Mouse (Mus musculus): ENCODE data around the gene Hoxc10. TPM values are rescaled to one million over a fixed set of nuclear protein-coding genes. Genes with fewer than 3 reads are reported as not detected.

The Hoxc10 gene
- polyA plus RNA-seq, 1 experiment, result 0.28 TPM

DNA sequence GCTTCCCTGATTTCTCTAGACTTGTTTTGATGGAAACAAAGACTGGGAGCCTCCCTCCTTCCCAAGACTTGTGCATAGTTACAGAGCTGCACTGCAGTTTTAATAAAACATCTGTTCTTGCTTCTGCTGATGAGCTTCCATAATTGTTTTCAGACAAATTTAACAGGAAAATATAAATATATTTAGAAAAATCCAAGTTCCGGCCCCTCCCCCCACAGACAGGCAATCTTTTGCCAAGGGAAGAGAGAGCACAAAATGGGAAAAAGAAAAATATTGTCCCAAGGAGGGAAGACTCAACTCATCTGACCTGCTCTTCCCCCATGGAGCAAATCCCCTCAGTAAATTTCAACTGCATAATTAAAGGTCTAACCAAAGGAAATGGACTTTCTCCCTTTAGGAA, 39.7 kb downstream of the Hoxc10 start:
- Histone ChIP-seq H3K4me1 (ENCODE audit: control insufficient read depth, insufficient read depth, low read length) (no peaks in the 10 kb centered on the region), H3K27ac (ENCODE audit: insufficient read depth, low read depth, low read length) (no peak overlapping the region)
- no peak for TF ChIP-seq POLR2A (IDR thresholded peaks at IDR 0.05; ENCODE audit: borderline replicate concordance, low read depth, low read length)
- no peak for TF ChIP-seq CTCF (IDR thresholded peaks at IDR 0.05; ENCODE audit: low read depth, low read length)

GRCm38 (mm10) chr15:103009265-103010111, 42.9 kb downstream of the Hoxc10 start:
- no peak overlapping the region for H3K4me3 ChIP-seq (ENCODE audit: insufficient read depth, low read length)
- no peak overlapping the region for H3K27ac ChIP-seq (ENCODE audit: insufficient read depth, low read depth, low read length)
- no peaks in the 10 kb centered on the region for H3K4me1 ChIP-seq (ENCODE audit: control insufficient read depth, insufficient read depth, low read length)

More for the DNA sequence above, 39.7 kb downstream of the Hoxc10 start:
- no peak overlapping the region for H3K4me3 ChIP-seq (ENCODE audit: insufficient read depth, low read length)

GRCm38 (mm10) chr15:103010112-103010846, 43.7 kb downstream of the Hoxc10 start:
- Histone ChIP-seq H3K27ac (ENCODE audit: insufficient read depth, low read depth, low read length) (no peak overlapping the region), H3K4me3 (ENCODE audit: insufficient read depth, low read length) (no peak overlapping the region), H3K4me1 (ENCODE audit: control insufficient read depth, insufficient read depth, low read length) (no peaks in the 10 kb centered on the region)
- TF ChIP-seq CTCF (IDR thresholded peaks at IDR 0.05; ENCODE audit: low read depth, low read length), result no peak
- no peak for TF ChIP-seq POLR2A (IDR thresholded peaks at IDR 0.05; ENCODE audit: borderline replicate concordance, low read depth, low read length)

More at GRCm38 (mm10) chr15:103009265-103010111, 42.9 kb downstream of the Hoxc10 start:
- no peak for TF ChIP-seq POLR2A (IDR thresholded peaks at IDR 0.05; ENCODE audit: borderline replicate concordance, low read depth, low read length)
- no peak for TF ChIP-seq CTCF (IDR thresholded peaks at IDR 0.05; ENCODE audit: low read depth, low read length)

DNA sequence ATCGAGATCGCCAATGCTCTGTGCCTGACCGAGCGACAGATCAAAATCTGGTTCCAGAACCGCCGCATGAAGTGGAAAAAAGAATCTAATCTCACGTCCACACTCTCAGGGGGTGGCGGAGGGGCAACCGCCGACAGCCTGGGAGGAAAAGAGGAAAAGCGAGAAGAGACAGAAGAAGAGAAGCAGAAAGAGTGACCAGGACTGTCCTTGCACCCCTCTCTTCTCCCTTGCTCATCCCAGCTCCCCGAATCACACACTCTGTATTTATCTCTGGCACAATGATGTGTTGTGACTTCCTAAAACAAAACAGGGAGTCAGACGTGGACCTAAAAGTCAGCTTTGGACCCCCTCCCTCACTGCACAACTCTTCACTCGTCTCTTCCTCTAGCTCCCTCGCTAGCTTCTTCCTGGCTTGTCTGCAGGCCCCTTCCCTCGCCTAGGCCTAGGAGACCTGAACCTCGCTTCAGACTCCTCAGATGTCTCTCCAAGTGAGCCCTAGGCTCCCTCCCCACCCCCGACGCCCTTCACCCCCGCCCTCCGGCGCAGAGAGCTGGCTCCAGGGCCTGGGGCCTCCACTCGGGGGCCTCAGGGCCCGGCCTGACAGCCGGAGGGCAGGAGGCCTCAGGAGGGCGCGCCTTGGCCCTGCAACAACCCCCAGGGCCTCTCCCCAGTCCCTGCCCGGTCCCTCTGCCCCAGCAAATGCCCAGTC, 44.4 kb downstream of the Hoxc10 start:
- Histone ChIP-seq H3K4me3 (ENCODE audit: insufficient read depth, low read length) (no peak overlapping the region), H3K4me1 (ENCODE audit: control insufficient read depth, insufficient read depth, low read length) (no peaks in the 10 kb centered on the region), H3K27ac (ENCODE audit: insufficient read depth, low read depth, low read length) (no peak overlapping the region)
- TF ChIP-seq POLR2A (IDR thresholded peaks at IDR 0.05; ENCODE audit: borderline replicate concordance, low read depth, low read length) (no peak), CTCF (IDR thresholded peaks at IDR 0.05; ENCODE audit: low read depth, low read length) (no peak)

GRCm38 (mm10) chr15:103011928-103012486, 45.4 kb downstream of the Hoxc10 start:
- Histone ChIP-seq H3K4me1 (ENCODE audit: control insufficient read depth, insufficient read depth, low read length) (no peaks in the 10 kb centered on the region), H3K4me3 (ENCODE audit: insufficient read depth, low read length) (no peak overlapping the region), H3K27ac (ENCODE audit: insufficient read depth, low read depth, low read length) (no peak overlapping the region)
- TF ChIP-seq CTCF (IDR thresholded peaks at IDR 0.05; ENCODE audit: low read depth, low read length) (no peak), POLR2A (IDR thresholded peaks at IDR 0.05; ENCODE audit: borderline replicate concordance, low read depth, low read length) (no peak)

GRCm38 (mm10) chr15:103013238-103013984, 46.8 kb downstream of the Hoxc10 start:
- peak; percentile 88 for TF ChIP-seq CTCF (IDR thresholded peaks at IDR 0.05; ENCODE audit: low read depth, low read length)
- TF ChIP-seq POLR2A (IDR thresholded peaks at IDR 0.05; ENCODE audit: borderline replicate concordance, low read depth, low read length), result no peak

DNA sequence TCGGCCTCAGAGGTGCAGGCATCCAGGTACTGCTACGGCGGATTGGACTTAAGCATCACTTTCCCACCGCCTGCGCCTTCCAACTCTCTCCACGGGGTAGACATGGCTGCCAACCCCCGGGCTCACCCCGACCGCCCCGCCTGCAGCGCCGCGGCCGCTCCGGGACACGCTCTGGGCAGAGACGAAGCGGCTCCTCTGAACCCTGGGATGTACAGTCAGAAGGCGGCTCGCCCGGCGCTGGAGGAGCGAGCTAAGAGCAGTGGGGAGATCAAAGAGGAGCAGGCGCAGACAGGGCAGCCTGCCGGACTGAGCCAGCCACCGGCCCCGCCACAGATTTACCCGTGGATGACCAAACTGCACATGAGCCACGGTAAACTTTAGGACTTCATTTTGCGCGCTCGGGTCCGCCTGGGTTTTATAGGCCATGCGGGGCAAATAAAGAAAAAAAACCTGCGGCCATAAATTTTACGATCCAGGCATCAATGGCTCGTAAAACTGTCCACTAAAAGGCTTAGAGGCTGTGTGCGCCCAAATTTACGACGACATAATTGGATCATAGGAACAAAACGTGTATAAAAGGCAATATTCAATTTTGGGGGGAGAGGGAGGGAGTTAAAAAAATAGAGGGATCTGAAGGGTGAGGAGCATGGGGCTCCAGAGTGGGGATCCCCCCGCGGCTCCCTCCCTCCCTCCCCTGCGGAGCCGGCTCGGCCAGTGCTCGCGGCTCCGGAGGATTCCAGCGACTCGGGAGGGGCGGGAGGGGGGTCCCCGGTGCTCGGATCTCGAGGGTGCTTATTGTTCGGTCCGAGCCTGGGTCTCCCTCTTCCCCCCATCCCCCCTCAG, 47.8 kb downstream of the Hoxc10 start:
- no peak for TF ChIP-seq CTCF (IDR thresholded peaks at IDR 0.05; ENCODE audit: low read depth, low read length)
- TF ChIP-seq POLR2A (IDR thresholded peaks at IDR 0.05; ENCODE audit: borderline replicate concordance, low read depth, low read length), result no peak
- no peak overlapping the region for H3K4me3 ChIP-seq (ENCODE audit: insufficient read depth, low read length)
- H3K27ac ChIP-seq (ENCODE audit: insufficient read depth, low read depth, low read length), result no peak overlapping the region
- no peaks in the 10 kb centered on the region for H3K4me1 ChIP-seq (ENCODE audit: control insufficient read depth, insufficient read depth, low read length)

More at GRCm38 (mm10) chr15:103013238-103013984, 46.8 kb downstream of the Hoxc10 start:
- Histone ChIP-seq H3K4me3 (ENCODE audit: insufficient read depth, low read length) (no peak overlapping the region), H3K27ac (ENCODE audit: insufficient read depth, low read depth, low read length) (no peak overlapping the region), H3K4me1 (ENCODE audit: control insufficient read depth, insufficient read depth, low read length) (no peaks in the 10 kb centered on the region)

- no peak overlapping the region for H3K27ac ChIP-seq (ENCODE audit: insufficient read depth, low read depth, low read length)
- H3K4me1 ChIP-seq (ENCODE audit: control insufficient read depth, insufficient read depth, low read length), result no peaks in the 10 kb centered on the region
- TF ChIP-seq POLR2A (IDR thresholded peaks at IDR 0.05; ENCODE audit: borderline replicate concordance, low read depth, low read length), result no peak
- TF ChIP-seq CTCF (IDR thresholded peaks at IDR 0.05; ENCODE audit: low read depth, low read length), result no peak
- no peak overlapping the region for H3K4me3 ChIP-seq (ENCODE audit: insufficient read depth, low read length)
Observed at GRCm38 (mm10) chr15:103015009-103015399, 48.4 kb downstream of the Hoxc10 start.

Measured in bone marrow macrophage, adult 2 months (primary cell).